Mouse (Mus musculus): Measurements from ENCODE around the gene Myo3b. TPM values are rescaled to one million over a fixed set of nuclear protein-coding genes. Genes with fewer than 3 reads are reported as not detected.
"Not testable (repeated sequence)": the region's sequence is repeated elsewhere in the genome, so short reads cannot be mapped to it uniquely, and the experiment has no call there.

Myo3b gene
- polyA plus RNA-seq, 1 experiment, result 0.04 TPM

- H3ac ChIP-seq (ENCODE audit: control insufficient read depth, insufficient read length), result no peak overlapping the region
- TF ChIP-seq TCF3 (IDR thresholded peaks at IDR 0.05; ENCODE audit: insufficient read length, low read depth) (no peak), POLR2A (IDR thresholded peaks at IDR 0.05; ENCODE audit: insufficient read length, low read depth) (no peak), E2F4 (IDR thresholded peaks at IDR 0.05; ENCODE audit: insufficient read depth) (no peak), MYOG (IDR thresholded peaks at IDR 0.05; ENCODE audit: control insufficient read depth in 1 of 3, insufficient read depth in 1 of 3, insufficient read length in 2 of 3, low read depth in 2 of 3) (no peak), POLR2AphosphoS2 (IDR thresholded peaks at IDR 0.05; ENCODE audit: insufficient read length, low read depth) (no peak), SRF (IDR thresholded peaks at IDR 0.05; ENCODE audit: control insufficient read depth, insufficient read length, low read depth) (no peak), MYOD1 (IDR thresholded peaks at IDR 0.05; ENCODE audit: control insufficient read depth in 1 of 3, insufficient read length in 2 of 3, low read depth in 2 of 3) (no peak), CEBPB (IDR thresholded peaks at IDR 0.05; ENCODE audit: insufficient read depth, poor library complexity, severe bottlenecking) (no peak), TCF12 (IDR thresholded peaks at IDR 0.05; ENCODE audit: insufficient read depth, poor library complexity, severe bottlenecking) (no peak), USF1 (IDR thresholded peaks at IDR 0.05; ENCODE audit: low read depth) (no peak), MAX (IDR thresholded peaks at IDR 0.05; ENCODE audit: low read depth) (no peak), REST (IDR thresholded peaks at IDR 0.05; ENCODE audit: insufficient read depth, insufficient read length) (no peak)
- no peak overlapping the region for H3K4me2 ChIP-seq (ENCODE audit: low read depth)
- no peak overlapping the region for H3K4me3 ChIP-seq
- no peaks in the 10 kb centered on the region for H3K36me3 ChIP-seq (ENCODE audit: control insufficient read depth, insufficient read depth)
- no peaks in the 10 kb centered on the region for H3K79me2 ChIP-seq (ENCODE audit: control insufficient read depth, insufficient read depth)
- H3K27me3 ChIP-seq (ENCODE audit: control insufficient read depth, insufficient read depth, insufficient read length), result no peaks in the 10 kb centered on the region
Observed at GRCm38 (mm10) chr2:70210427-70211332, 171.8 kb downstream of the Myo3b start.

- H3K4me3 ChIP-seq, result no peak overlapping the region
- H3K4me2 ChIP-seq (ENCODE audit: low read depth), result no peak overlapping the region
- no peaks in the 10 kb centered on the region for H3K27me3 ChIP-seq (ENCODE audit: control insufficient read depth, insufficient read depth, insufficient read length)
- no peaks in the 10 kb centered on the region for H3K79me2 ChIP-seq (ENCODE audit: control insufficient read depth, insufficient read depth)
- TF ChIP-seq REST (IDR thresholded peaks at IDR 0.05; ENCODE audit: insufficient read depth, insufficient read length) (no peak), TCF12 (IDR thresholded peaks at IDR 0.05; ENCODE audit: insufficient read depth, poor library complexity, severe bottlenecking) (no peak), MYOG (IDR thresholded peaks at IDR 0.05; ENCODE audit: control insufficient read depth in 1 of 3, insufficient read depth in 1 of 3, insufficient read length in 2 of 3, low read depth in 2 of 3) (no peak)
- no peak overlapping the region for H3ac ChIP-seq (ENCODE audit: control insufficient read depth, insufficient read length)
- H3K36me3 ChIP-seq (ENCODE audit: control insufficient read depth, insufficient read depth), result no peaks in the 10 kb centered on the region
Observed at GRCm38 (mm10) chr2:70214401-70214800, 175.5 kb downstream of the Myo3b start.

DNA sequence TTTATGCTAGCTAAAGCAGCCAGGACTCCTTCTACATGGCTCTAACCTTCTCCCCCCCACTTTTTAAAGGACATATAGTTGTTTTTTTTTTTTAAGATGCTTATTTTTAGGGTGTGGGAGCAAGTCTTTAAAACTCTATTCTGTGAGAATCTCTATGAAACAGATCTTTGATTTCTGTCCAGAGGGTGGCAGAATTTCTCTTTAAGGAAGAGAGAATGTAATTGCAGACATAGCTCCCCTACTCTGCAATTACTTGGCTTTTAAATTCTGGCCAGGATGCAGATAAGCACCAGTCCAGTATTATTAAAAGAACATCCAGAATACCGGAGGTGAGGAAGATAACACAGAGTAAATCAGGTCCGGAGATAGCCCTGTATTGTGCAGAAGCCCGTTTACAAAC is 178.9 kb downstream of the Myo3b start:
- no peak overlapping the region for H3K4me3 ChIP-seq
- TF ChIP-seq USF1 (IDR thresholded peaks at IDR 0.05; ENCODE audit: low read depth), result no peak
- TF ChIP-seq REST (IDR thresholded peaks at IDR 0.05; ENCODE audit: insufficient read depth, insufficient read length), result no peak
- no peak for TF ChIP-seq POLR2AphosphoS2 (IDR thresholded peaks at IDR 0.05; ENCODE audit: insufficient read length, low read depth)
- H3K79me2 ChIP-seq (ENCODE audit: control insufficient read depth, insufficient read depth), result no peaks in the 10 kb centered on the region
- H3K36me3 ChIP-seq (ENCODE audit: control insufficient read depth, insufficient read depth), result no peaks in the 10 kb centered on the region
- H3ac ChIP-seq (ENCODE audit: control insufficient read depth, insufficient read length), result no peak overlapping the region
- no peak overlapping the region for H3K4me2 ChIP-seq (ENCODE audit: low read depth)
- H3K27me3 ChIP-seq (ENCODE audit: control insufficient read depth, insufficient read depth, insufficient read length), result no peaks in the 10 kb centered on the region

DNA sequence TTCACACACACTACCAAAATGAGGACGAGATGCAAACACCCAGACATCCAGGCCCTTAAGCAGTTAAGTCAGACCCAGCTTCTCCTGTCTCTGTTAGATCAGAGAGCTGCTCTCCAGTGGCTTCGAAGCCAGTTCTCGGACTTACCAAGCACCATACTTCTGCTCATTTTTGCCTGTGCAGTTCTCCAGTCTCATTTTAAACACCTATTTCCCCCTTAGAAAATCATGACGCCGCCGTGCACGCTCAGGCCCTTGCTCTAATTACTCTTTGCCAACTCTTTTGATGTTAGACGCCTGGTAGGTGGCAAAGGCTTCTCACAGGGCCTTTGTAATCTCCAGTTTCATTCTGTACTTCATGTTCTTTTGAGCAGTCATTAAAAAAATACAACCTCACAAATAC is 179.5 kb downstream of the Myo3b start:
- Histone ChIP-seq H3K79me2 (ENCODE audit: control insufficient read depth, insufficient read depth) (no peaks in the 10 kb centered on the region), H3K4me2 (ENCODE audit: low read depth) (no peak overlapping the region), H3K4me3 (no peak overlapping the region), H3K27me3 (ENCODE audit: control insufficient read depth, insufficient read depth, insufficient read length) (no peaks in the 10 kb centered on the region), H3K36me3 (ENCODE audit: control insufficient read depth, insufficient read depth) (no peaks in the 10 kb centered on the region), H3ac (ENCODE audit: control insufficient read depth, insufficient read length) (no peak overlapping the region)
- no peak for TF ChIP-seq USF1 (IDR thresholded peaks at IDR 0.05; ENCODE audit: low read depth)

- TF ChIP-seq SRF (IDR thresholded peaks at IDR 0.05; ENCODE audit: control insufficient read depth, insufficient read length, low read depth) (no peak), REST (IDR thresholded peaks at IDR 0.05; ENCODE audit: insufficient read depth, insufficient read length) (no peak), TCF12 (IDR thresholded peaks at IDR 0.05; ENCODE audit: insufficient read depth, poor library complexity, severe bottlenecking) (no peak), POLR2A (IDR thresholded peaks at IDR 0.05; ENCODE audit: insufficient read length, low read depth) (no peak), USF1 (IDR thresholded peaks at IDR 0.05; ENCODE audit: low read depth) (no peak), MYOD1 (IDR thresholded peaks at IDR 0.05; ENCODE audit: control insufficient read depth in 1 of 3, insufficient read length in 2 of 3, low read depth in 2 of 3) (no peak), MAX (IDR thresholded peaks at IDR 0.05; ENCODE audit: low read depth) (no peak), MYOG (IDR thresholded peaks at IDR 0.05; ENCODE audit: control insufficient read depth in 1 of 3, insufficient read depth in 1 of 3, insufficient read length in 2 of 3, low read depth in 2 of 3) (no peak), POLR2AphosphoS2 (IDR thresholded peaks at IDR 0.05; ENCODE audit: insufficient read length, low read depth) (no peak), CEBPB (IDR thresholded peaks at IDR 0.05; ENCODE audit: insufficient read depth, poor library complexity, severe bottlenecking) (no peak), TCF3 (IDR thresholded peaks at IDR 0.05; ENCODE audit: insufficient read length, low read depth) (no peak), E2F4 (IDR thresholded peaks at IDR 0.05; ENCODE audit: insufficient read depth) (no peak)
- Histone ChIP-seq H3K79me2 (ENCODE audit: control insufficient read depth, insufficient read depth) (no peaks in the 10 kb centered on the region), H3K36me3 (ENCODE audit: control insufficient read depth, insufficient read depth) (no peaks in the 10 kb centered on the region), H3K27me3 (ENCODE audit: control insufficient read depth, insufficient read depth, insufficient read length) (no peaks in the 10 kb centered on the region), H3ac (ENCODE audit: control insufficient read depth, insufficient read length) (no peak overlapping the region), H3K4me3 (no peak overlapping the region), H3K4me2 (ENCODE audit: low read depth) (no peak overlapping the region)
Observed at GRCm38 (mm10) chr2:70226679-70227078, 187.8 kb downstream of the Myo3b start.

GRCm38 (mm10) chr2:70234450-70234849 is 195.5 kb downstream of the Myo3b start:
- not testable (repeated sequence) for H3K79me2 ChIP-seq (ENCODE audit: control insufficient read depth, insufficient read depth); H3K36me3 ChIP-seq (ENCODE audit: control insufficient read depth, insufficient read depth); H3K4me2 ChIP-seq (ENCODE audit: low read depth); H3ac ChIP-seq (ENCODE audit: control insufficient read depth, insufficient read length); H3K4me3 ChIP-seq; H3K27me3 ChIP-seq (ENCODE audit: control insufficient read depth, insufficient read depth, insufficient read length)

All from myocyte (in vitro differentiated cells).